Mouse (Mus musculus): ENCODE results near the gene Faap20.

The Faap20 gene

DNA sequence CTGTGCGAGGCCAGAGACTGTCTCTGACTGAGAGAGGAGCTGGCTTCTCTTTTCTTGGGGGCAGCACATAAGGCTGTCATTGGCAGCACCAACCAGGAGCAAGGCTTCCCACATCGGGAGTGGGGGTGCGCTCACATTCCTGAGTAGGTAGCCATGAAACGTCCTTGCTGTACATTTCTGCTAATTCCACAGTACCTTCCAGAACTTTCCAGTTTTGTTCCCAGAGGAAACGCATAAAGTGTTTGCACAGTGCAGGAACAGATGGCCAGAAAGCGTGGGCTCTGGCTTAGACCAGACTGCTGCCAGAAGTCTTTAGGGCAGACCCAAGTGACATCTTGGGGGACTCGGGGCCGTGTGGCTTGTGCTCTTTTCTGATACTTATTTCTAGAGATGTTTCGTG, 34.0 kb downstream of the Faap20 start:
- DNase-seq (ENCODE audit: low read depth, low spot score): no peak

DNA sequence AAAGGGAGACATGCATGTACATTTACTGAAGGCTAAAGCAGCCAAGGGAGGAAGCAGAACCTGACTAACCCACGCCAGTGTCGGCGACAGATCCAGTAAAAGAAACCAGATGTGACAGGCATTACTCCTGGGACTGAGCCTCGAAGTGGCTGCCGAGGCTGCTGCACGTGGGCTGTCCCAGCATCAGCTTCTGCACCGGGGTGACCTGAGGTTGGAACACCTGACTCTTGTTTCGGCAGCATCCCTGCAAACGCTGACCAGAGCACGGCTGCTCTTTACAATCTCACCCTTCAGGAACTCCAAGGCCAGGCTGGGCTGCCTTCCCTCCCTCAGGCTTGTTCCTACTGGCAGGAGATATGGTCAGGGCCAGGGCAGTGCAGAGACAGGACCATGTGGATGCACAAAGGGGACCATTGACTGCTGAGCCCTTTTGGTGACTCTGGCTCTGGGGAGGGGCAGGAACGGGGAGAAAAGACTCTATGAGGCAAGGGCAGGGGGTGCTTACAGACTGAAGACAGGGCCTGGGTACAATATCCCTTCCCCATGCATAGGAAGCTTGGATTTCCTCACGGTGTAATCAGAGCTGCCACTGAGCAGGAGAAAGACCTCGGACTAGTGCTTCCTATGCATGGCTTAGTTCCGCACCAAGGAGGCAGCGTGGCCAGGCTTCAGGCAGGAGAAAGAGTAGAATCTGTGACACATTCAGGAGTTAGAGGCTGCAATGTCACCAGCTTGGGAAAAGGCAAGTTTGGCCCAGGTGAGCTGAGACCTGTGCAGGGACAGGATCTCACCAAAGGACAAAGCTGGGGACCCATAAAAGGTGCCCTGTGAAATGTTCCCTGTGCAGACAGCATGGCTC, 35.1 kb downstream of the Faap20 start:
- no peak for DNase-seq (ENCODE audit: low read depth, low spot score)

DNA sequence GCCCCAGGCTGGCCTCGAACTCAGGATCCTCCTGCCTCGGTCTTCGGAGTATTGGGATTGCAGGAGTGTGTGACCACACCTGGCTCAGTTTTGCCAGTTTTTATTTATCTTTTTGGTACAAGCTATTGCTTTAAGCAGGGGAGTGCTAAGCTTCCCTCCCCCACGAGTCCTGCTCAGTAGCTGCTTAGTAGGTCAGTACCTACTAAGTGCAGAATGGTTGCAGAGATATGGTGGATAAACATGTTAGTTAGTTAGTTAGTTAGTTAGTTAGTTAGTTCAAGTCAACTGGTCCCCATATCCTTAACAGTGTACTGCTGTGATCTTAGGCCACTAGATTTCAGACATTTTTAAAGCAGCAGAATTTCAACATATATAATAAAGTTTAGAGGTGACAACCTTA, 36.5 kb downstream of the Faap20 start:
- DNase-seq (ENCODE audit: low read depth, low spot score): no peak

DNA sequence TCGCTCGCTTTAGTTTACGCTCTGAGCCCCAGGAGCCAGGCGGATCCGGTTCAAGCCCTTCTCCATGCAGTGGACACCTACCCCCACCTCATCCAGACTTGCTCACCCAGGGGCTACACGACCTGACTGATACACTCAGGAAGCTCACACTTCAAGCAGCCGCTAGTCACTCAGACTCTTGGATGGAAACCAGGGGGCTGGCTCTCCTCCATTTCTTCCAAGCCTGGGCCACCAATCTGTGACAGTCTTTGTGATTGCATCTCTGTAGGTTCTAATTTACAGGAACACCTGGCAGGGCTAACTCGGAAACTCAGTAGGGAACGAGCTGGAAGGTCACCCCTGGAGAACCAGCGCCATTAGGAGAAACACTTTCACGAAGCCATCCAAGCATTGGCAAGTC, 38.1 kb downstream of the Faap20 start:
- DNase-seq (ENCODE audit: low read depth, low spot score): no peak

DNA sequence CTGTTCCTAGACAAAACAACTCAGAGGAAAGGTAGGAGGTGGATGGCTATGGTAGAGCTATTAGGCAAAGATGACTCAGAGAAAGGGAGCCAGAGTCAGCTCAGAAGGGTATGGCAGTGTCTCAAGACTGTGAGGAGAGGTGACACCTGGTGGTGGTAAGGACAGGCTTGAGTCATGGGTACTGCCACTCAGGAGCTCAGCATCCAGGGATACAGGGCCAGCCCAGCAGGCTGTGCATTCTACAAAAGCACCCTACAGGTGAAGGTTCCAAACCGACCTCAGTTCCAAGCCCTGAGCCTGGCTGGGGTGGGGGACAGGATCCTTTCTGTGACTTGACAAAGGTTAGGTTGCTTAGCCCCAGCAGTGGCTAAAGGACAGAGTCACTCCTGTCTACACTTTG, 39.0 kb downstream of the Faap20 start:
- DNase-seq (ENCODE audit: low read depth, low spot score): no peak

DNA sequence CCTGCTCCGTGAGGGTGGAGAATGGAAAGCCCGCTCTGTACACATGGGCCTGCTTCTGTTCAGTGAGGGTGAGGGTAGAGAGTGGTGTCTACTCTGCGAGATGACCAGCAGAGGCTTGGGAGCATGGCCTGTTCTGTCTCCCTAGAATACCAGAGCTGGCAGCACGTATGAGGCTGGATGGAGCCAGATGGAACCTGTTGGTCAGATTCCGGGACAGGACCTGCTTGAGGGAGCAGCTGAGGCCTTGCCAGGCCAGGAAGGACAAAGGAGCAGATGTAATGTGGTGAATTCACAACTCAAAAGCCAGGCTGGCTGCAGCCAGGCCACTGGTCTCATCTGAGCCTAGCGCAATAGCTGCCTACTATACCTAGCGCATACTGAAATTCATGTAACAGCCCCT, 40.4 kb downstream of the Faap20 start:
- no peak for DNase-seq (ENCODE audit: low read depth, low spot score)

DNA sequence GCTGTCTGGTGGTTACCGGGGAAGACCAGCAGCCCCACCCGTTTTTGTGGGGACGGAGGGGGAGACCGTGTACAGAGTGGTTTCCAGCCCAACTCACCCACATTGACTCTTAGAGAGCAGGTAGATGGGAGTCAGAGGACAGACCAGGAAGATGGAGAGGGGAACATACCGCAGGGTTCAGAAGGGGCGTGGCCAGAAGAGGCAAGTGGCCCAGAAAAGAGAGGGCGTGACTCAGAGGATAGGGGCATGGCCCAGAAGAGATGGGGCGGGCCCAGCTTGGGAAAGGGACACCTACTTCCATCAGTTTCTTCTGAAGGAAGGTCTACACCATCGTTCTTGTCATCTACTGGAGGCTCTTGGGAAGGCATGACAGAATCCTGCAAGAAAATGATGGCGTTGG, 43.3 kb downstream of the Faap20 start:
- peak; percentile 47 for DNase-seq (ENCODE audit: low read depth, low spot score)

DNA sequence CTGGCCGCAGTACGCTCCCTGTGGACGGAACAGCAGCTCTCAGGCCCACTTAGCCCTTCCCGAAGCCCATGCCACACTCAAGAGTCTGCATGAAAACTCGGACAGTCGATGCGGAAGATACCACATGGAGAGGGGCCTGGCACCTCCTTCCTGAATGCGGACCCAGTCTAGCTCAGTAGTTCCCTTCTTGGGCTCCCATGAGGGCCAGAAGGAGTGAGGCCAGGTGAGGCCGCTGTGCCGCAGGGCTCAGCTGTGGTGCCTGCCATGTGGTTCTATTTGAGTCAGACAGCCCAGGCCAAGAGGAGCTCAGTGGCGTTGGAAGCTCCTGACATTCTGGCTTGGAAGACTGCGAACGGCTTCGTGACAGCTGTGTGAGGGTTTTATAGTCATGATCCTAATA, 44.8 kb downstream of the Faap20 start:
- DNase-seq (ENCODE audit: low read depth, low spot score): no peak

DNA sequence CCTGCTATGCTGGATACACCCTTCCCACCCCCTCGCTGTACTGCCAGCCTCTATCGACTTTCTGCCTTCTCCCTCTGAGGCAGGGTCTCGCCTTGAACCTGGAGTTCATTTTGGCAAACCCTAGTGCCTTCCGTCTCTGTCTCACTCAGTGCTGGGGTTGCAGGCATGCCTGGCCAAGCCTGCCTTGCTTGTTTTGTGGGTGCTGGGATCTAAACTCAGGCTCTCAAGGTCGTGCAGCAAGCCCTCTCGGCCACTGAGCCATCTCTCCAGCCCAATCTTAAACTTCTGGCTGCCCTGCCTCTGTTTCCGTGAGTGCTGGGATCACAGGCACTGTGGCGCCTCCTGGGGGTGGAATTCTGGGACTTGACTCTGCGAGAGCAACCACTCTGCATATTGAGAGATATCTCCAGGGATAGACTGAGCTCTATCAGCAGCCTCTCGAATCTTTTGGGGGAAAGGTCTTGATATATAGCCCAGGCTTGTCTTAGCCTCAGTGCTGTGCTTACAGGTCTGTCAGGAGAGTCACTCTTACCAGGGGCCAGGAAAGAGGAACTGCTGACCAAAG, 45.5 kb downstream of the Faap20 start:
- peak; percentile 47 for DNase-seq (ENCODE audit: low read depth, low spot score)

DNA sequence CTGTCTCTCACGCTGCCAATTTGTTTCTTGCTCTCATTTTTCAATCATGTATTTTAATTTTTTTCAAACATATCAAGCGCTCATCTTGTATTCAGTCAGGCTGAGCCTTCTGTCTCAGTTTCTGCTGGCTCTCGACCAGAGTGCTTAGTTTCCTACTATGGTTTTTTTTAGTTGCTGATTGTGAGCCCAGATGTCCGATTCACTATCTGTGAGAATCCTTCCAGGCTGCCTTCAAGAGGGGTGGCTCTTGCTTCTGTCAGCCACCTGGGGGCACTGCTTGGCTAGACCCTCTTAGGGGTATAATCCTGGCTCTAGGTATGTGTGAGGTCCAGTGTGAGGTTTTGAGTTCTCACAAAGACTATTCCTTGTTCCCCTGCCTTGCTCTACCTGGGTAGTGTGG, 46.4 kb downstream of the Faap20 start:
- no peak for DNase-seq (ENCODE audit: low read depth, low spot score)

DNA sequence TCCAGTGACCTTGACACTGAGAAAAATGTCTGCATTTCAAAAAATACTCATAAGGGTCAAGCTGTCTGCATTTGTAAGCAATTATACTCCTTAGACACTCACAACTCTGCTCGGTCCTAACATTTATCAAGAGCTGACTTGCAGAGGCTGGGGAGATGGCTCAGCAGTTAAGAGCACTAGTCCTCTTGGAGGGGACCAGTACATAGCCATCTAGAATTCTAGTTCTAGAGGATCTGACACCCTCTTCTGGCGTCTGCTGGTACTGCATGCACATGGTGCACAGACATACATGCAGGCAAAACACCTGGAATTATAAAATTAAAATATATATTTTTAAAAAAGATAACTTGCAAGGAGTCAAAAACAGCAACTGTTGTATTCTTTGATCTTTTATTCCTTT, 47.5 kb downstream of the Faap20 start:
- DNase-seq (ENCODE audit: low read depth, low spot score): peak; percentile 73

DNA sequence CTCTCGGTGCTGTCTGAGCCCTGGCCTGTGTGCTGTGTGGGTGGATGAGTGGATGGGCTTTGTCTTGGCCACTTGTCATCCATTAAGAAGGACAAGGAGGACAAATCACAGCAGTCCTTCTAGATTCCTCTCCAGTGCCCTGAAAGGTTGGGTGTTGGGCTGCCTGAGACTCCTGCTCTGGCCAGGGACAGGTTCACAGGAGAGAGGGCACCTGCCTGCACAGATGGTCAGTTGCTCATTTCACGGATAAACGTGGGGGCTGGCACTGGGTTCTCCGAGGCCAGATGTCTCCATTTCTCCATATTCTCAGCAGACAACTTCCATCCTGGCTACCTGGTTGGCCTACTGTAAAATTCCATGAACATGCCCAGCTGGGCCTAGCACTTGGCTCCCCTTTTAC, 49.2 kb downstream of the Faap20 start:
- DNase-seq (ENCODE audit: low read depth, low spot score): no peak

DNA sequence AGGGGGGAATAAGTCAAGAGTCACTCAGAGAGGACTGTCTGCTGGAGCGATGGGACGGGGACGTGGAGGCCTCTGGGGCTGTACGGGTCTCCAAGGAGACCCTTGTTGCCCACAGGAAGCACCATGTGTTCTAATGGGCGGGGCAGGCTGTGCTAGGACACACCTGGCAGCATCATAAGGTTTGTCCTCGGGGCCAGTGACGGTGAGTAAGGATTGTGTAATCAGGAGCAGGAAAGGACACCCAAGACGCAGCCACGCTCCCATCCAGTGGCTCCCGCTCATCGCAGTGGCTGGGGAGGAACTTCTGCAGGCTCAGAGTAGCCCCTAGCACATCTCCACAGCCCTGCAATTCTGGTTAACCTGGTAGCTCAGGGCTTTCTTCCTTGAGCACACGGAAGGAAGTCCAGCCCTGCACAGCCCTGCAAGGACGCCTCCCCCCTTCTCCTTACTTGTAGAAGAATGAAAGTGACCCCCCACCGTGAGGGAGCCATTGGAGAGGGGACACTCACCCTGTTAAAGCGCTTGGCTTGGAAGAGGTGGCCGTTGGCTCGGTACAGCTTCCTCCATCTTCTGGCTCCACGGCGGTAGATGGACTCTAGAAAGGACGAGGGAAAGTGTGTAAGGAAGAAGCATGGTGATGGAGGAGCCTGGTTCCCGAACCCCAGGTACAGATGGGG, 51.0 kb downstream of the Faap20 start:
- no peak for DNase-seq (ENCODE audit: low read depth, low spot score)

DNA sequence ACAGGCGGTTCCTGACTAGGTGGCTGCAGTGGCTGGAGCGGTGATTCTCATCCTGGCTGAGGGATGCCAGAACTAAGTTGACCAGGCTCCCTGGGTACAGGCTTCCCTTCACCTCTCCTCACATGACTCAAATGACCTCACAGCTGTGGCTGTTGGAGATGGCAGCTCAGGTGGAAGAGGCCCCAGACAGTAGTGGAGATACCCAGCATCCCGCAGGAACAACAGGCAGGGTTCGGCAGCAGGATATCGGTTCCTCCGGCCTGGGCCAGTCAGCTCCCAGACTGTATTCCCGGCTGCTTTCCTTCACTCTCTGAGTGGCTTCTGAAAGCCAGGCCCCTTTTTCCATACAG, 51.5 kb downstream of the Faap20 start:
- DNase-seq (ENCODE audit: low read depth, low spot score): no peak

DNA sequence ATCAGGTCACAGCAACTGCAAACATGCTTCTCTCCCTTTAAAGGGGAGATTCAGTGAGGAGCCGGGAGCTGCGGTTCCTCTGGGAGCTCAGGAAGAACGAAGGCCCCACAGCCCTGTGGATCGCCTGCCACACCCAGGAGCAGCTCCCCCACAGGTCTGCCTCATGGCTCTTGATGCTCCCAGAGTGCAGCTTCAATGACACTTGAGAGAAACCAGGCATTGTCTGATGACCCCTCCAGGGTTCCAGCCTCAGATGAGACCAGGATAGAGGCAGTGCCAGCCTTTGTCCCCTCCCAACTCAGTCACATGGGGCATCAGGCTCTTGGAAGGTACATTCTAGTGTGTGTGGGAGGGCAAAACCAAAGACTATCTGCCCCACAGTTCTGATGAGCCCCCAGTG, 52.4 kb downstream of the Faap20 start:
- no peak for DNase-seq (ENCODE audit: low read depth, low spot score)

DNA sequence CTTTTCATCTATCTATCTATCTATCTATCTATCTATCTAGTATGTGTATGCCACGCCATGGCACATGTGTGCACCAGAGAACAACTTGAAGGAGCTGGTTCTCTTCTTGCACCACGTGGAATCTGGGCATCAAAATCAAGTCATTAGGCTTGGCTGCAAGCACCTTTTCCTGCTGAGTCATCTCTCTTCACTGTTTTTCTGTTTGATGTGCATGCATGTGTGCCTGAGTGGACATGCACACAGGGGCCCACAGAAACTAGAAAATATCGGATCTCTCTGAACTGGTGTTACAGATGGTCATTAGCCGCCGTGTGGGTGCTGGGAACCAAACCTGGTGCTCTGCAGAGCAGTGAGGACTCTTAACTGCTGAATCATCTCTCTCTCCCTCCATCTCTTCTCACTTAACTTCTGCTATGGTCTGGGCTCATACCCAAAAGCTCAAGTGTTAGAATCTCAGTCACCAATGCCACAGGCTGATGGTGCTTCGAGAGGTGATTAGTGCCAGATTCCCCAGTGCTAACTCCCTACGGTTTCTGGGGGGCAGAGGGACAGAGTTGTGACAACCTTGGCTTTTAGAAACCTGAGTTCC, 55.0 kb downstream of the Faap20 start:
- no peak for DNase-seq (ENCODE audit: low read depth, low spot score)

DNA sequence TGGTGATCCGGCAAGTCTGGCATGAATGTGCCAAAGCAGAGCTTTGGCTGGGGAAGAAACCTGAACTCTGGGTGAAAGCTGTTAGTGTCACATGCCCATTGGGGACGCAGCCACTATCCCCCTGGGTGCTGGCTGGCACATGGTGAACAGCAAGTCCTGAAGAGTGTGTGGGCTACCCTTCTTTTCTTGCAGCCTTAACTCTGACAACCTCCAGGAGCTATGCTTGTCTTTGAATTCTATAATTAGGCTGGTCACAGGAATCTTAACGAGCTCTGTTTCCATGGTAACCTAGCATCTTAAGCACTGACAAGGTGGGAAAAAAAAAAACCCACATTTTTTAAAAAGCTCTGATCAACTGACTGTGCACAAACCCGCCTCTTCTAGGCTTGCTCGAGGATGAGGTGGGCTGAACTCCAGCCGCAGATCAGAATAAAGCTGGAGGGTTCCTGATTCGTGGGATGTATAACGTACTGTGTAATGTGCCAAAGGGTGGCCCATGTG, 56.0 kb downstream of the Faap20 start:
- no peak for DNase-seq (ENCODE audit: low read depth, low spot score)

All from ES-CJ7 (cell line).